Mouse (Mus musculus): Measurements from ENCODE around the gene Etfdh. TPM values are rescaled to one million over a fixed set of nuclear protein-coding genes. Genes with fewer than 3 reads are reported as not detected.

The Etfdh gene
- polyA plus RNA-seq, 1 experiment from 2014 or later: 53.3 TPM

DNA sequence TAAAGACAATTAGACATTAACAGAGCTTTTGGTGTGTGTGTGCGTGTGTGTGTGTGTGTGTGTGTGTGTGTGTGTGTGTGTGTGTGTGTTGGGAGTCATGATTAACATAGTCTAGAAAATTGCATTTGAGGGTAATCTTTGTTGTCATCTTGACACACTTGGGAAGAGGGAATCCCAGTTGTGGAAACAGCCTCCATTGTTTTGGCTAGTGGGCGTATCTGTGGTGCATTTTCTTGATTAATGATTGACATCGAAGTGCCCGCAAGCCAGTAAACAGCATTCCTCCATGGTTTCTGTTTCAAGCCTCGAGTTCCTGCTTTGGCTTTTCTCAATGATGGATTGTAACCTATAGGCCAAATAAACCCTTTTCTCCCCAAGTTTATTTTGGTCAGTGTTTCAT is 27.4 kb upstream of the Etfdh start:
- WGBS: 32% methylated on average over 5 of the region's 5 CpGs
- ATAC-seq (no peak), DNase-seq (ENCODE audit: low spot score) (no peak)
- H3K4me2 ChIP-seq (replicated peaks; ENCODE audit: low read depth, low read length): no peak overlapping the region
- no peaks in the 10 kb centered on the region for H3K9me3 ChIP-seq (ENCODE audit: low read length)
- H3K36me3 ChIP-seq (ENCODE audit: insufficient read depth, low read length): no peaks in the 10 kb centered on the region
- H3K27ac ChIP-seq (ENCODE audit: low read length): no peak overlapping the region
- H3K4me1 ChIP-seq (ENCODE audit: insufficient read depth, low read depth, low read length): no peaks in the 10 kb centered on the region
- no peaks in the 10 kb centered on the region for H3K27me3 ChIP-seq (replicated peaks; ENCODE audit: insufficient read depth, low read length)
- TF ChIP-seq CTCF (IDR thresholded peaks at IDR 0.05) (no peak), EP300 (IDR thresholded peaks at IDR 0.05) (no peak)
- no peak overlapping the region for H3K9ac ChIP-seq (replicated peaks; ENCODE audit: low read depth)
- no peak overlapping the region for H3K4me3 ChIP-seq (ENCODE audit: low read depth, low read length)

DNA sequence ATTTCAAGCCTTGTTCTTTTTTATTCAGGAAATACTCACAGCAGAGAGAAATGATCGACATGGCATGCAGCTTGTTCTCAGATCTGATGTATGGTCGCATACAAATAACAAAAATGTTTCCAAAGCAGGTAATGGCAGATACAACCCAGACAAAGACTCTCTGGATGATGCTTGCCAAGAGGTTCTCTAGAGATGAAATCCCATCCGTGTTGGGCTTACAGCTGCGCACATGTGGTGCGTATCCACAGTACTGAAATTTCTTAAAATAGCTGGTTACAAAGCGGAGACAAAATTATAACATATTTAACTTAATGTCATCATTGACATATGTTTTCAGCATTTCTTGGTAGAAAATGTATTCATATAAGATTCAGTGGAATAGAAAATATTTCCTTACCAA is 22.8 kb upstream of the Etfdh start:
- TF ChIP-seq EP300 (IDR thresholded peaks at IDR 0.05) (no peak), CTCF (IDR thresholded peaks at IDR 0.05) (no peak)
- no peak for ATAC-seq
- Histone ChIP-seq H3K4me2 (replicated peaks; ENCODE audit: low read depth, low read length) (no peak overlapping the region), H3K36me3 (ENCODE audit: insufficient read depth, low read length) (no peaks in the 10 kb centered on the region), H3K27ac (ENCODE audit: low read length) (no peak overlapping the region), H3K27me3 (replicated peaks; ENCODE audit: insufficient read depth, low read length) (no peaks in the 10 kb centered on the region), H3K9me3 (ENCODE audit: low read length) (no peaks in the 10 kb centered on the region), H3K4me1 (ENCODE audit: insufficient read depth, low read depth, low read length) (no peaks in the 10 kb centered on the region), H3K9ac (replicated peaks; ENCODE audit: low read depth) (no peak overlapping the region), H3K4me3 (ENCODE audit: low read depth, low read length) (no peak overlapping the region)
- WGBS: 85% methylated on average over 6 of the region's 6 CpGs
- DNase-seq (ENCODE audit: low spot score): no peak

DNA sequence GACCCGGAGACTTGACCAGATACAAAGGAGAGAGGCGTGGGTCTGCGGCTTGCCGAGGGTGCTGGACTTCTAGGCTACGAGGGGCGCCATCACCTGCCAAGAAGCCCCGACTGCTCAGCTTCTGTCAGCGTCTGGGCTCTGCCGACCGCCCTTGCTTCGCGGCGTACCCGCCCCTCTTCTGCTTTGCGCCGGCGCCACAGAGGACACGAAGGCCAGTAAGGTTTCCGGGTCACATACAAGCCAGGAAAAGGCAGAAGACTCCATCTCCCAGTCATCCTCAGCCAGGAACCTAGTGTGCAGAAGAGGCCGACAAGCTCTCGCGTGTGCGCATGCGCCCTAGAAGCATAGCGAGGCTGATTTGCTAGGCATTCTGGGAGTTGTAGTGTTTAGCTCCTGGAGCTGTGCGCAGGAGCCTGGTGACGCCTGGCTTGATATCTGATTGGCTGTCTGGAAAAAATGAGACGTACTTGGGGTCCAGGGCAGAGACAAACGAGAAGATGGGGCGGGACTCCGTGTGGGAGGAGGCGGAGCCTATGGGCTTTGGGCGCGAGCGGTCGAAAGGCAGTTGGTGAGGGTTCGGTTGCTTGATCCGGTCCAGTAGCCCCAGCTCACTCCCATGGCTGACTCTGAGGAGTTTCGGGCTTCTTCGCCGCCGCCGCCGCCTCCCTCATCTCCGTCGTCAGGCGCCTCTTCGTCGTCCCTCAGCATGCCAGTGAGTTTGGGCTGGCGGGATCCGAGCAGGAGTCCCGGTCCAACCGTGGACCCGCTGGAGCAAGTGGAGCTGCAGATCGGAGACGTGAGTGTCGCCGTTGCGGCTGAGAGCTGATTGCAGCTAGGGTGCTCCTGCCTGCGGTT is 512 bp downstream of the Etfdh start, which contains the start of gene 4930579G24Rik:
TSS of gene 4930579G24Rik (plus strand) at position 519 of the 855 bp plus-strand sequence.
- 0 out of 2 replicates have a peak, but pooled peaks cover 4% of the 10 kb centered on the region for H3K36me3 ChIP-seq (ENCODE audit: insufficient read depth, low read length)
- TF ChIP-seq CTCF (IDR thresholded peaks at IDR 0.05): no peak; the same call in 1 of the 2 replicates
- TF ChIP-seq EP300 (IDR thresholded peaks at IDR 0.05): no peak
- peak within 1 kb of the TSS; percentile 62 for H3K9ac ChIP-seq (replicated peaks; ENCODE audit: low read depth)
- ATAC-seq (peak; percentile 98), DNase-seq (ENCODE audit: low spot score) (peak; percentile 100)
- peak within 1 kb of the TSS; percentile 82 for H3K4me2 ChIP-seq (replicated peaks; ENCODE audit: low read depth, low read length)
- H3K27me3 ChIP-seq (replicated peaks; ENCODE audit: insufficient read depth, low read length): no peaks in the 10 kb centered on the region
- WGBS: under 1% methylated on average over 51 of the region's 60 CpGs
- peak within 1 kb of the TSS; percentile 81 for H3K27ac ChIP-seq (ENCODE audit: low read length)
- H3K9me3 ChIP-seq (ENCODE audit: low read length): no peaks in the 10 kb centered on the region
- H3K4me1 ChIP-seq (ENCODE audit: insufficient read depth, low read depth, low read length): peaks cover 4% of the 10 kb centered on the region; the same call in 1 of the 2 replicates
- H3K4me3 ChIP-seq (ENCODE audit: low read depth, low read length): peak within 1 kb of the TSS; percentile 76

DNA sequence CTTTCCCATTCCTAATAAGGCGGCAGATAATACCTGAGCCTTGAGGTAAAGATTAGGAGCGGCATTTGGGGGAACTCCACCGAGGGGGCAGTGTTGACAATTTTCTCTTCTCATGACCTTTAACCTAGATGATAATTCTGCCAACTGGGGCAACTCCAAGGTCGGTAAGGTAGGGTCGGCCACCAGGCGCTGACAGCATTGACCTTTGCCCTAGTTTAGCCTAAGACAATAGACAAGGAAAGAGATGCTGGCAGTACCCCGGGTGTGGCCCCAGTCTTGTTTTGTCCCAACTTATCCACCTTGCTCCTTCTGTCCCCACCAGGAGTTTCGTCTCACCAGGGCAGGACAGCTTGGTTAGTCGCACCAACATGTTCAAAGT is 1.1 kb downstream of the Etfdh start:
- H3K27ac ChIP-seq (ENCODE audit: low read length): peak overlapping the region; percentile 77
- peaks cover 4% of the 10 kb centered on the region; the same call in 1 of the 2 replicates for H3K4me1 ChIP-seq (ENCODE audit: insufficient read depth, low read depth, low read length)
- H3K27me3 ChIP-seq (replicated peaks; ENCODE audit: insufficient read depth, low read length): no peaks in the 10 kb centered on the region
- H3K9me3 ChIP-seq (ENCODE audit: low read length): no peaks in the 10 kb centered on the region
- H3K9ac ChIP-seq (replicated peaks; ENCODE audit: low read depth): peak overlapping the region; percentile 62
- ATAC-seq (peak; percentile 3), DNase-seq (ENCODE audit: low spot score) (no peak)
- H3K4me2 ChIP-seq (replicated peaks; ENCODE audit: low read depth, low read length): peak overlapping the region; percentile 80
- under 1% methylated on average over 9 of the region's 9 CpGs for WGBS
- peak overlapping the region; percentile 76 for H3K4me3 ChIP-seq (ENCODE audit: low read depth, low read length)
- H3K36me3 ChIP-seq (ENCODE audit: insufficient read depth, low read length): 0 out of 2 replicates have a peak, but pooled peaks cover 4% of the 10 kb centered on the region
- TF ChIP-seq EP300 (IDR thresholded peaks at IDR 0.05): 0 out of 2 replicates have a peak, but pooled peaks have one; percentile 11
- TF ChIP-seq CTCF (IDR thresholded peaks at IDR 0.05): no peak

DNA sequence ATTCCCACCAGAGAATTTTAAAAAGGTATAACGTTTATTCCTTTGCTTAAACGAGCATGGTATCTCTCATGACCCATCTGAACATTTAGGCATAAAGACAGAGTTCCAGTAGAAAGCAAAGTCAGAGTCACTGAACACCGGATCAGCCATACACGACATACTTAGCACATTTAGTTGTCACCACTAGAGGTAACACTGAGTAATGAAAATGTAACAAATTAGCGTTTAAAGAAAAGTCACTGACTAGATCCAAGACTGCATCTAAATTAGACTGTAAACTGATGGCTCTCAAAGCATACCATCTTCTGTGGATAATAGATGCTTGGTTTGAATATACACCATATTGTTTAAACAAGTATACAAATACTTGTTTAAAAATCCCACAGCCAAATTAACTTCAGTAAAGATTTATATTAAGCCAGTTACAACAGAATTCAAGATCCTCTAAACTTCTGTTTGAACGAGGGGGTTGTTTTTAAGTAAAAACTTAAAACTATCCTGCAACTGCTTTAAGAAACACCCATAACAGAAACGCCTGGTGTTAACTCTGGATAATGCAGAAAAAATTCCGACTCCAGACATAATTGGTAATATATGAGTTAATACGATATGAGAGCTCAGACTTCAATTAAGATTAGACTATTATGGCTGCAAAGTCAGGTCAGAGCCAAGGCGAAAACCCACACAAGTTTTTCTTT is 1.7 kb downstream of the Etfdh start:
- ATAC-seq: no peak
- no peaks in the 10 kb centered on the region for H3K27me3 ChIP-seq (replicated peaks; ENCODE audit: insufficient read depth, low read length)
- H3K4me2 ChIP-seq (replicated peaks; ENCODE audit: low read depth, low read length): peak overlapping the region; percentile 80
- no peak overlapping the region; the same call in 1 of the 2 replicates for H3K27ac ChIP-seq (ENCODE audit: low read length)
- H3K9me3 ChIP-seq (ENCODE audit: low read length): no peaks in the 10 kb centered on the region
- 0 out of 2 replicates have a peak, but pooled peaks cover 4% of the 10 kb centered on the region for H3K36me3 ChIP-seq (ENCODE audit: insufficient read depth, low read length)
- 0 out of 2 replicates have a peak overlapping the region, but pooled peaks have one; percentile 62 for H3K9ac ChIP-seq (replicated peaks; ENCODE audit: low read depth)
- peak; percentile 12 for DNase-seq (ENCODE audit: low spot score)
- H3K4me3 ChIP-seq (ENCODE audit: low read depth, low read length): peak overlapping the region; percentile 76
- WGBS: 16% methylated on average over 10 of the region's 10 CpGs
- no peak for TF ChIP-seq EP300 (IDR thresholded peaks at IDR 0.05)
- peak; percentile 49 for TF ChIP-seq CTCF (IDR thresholded peaks at IDR 0.05)
- peaks cover 4% of the 10 kb centered on the region; the same call in 1 of the 2 replicates for H3K4me1 ChIP-seq (ENCODE audit: insufficient read depth, low read depth, low read length)

DNA sequence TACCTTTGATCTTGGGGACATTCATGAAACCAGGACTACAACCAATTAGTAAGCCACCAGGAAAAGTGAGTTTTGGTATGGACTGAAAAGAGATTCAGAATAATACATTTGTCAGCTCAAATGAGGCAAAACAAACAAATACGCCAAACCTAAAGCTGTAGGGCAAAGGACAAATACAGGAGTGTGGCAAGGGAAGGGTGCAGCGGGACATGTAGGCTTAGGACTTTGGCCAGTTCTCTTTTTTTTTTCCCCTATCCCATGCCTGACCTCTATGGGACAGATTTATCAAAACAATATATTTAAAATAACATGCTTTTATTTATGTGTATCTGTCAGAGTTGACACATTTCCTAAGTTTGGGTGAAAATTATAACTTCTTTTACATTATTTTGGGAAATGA is 19.4 kb downstream of the Etfdh start:
- Histone ChIP-seq H3K4me1 (ENCODE audit: insufficient read depth, low read depth, low read length) (no peaks in the 10 kb centered on the region), H3K9ac (replicated peaks; ENCODE audit: low read depth) (no peak overlapping the region), H3K27ac (ENCODE audit: low read length) (no peak overlapping the region), H3K4me2 (replicated peaks; ENCODE audit: low read depth, low read length) (no peak overlapping the region), H3K9me3 (ENCODE audit: low read length) (no peaks in the 10 kb centered on the region), H3K4me3 (ENCODE audit: low read depth, low read length) (no peak overlapping the region), H3K27me3 (replicated peaks; ENCODE audit: insufficient read depth, low read length) (no peaks in the 10 kb centered on the region), H3K36me3 (ENCODE audit: insufficient read depth, low read length) (peaks cover 21% of the 10 kb centered on the region)
- TF ChIP-seq CTCF (IDR thresholded peaks at IDR 0.05): no peak
- TF ChIP-seq EP300 (IDR thresholded peaks at IDR 0.05): no peak
- no peak for ATAC-seq
- 92% methylated on average over 2 of the region's 2 CpGs for WGBS
- no peak for DNase-seq (ENCODE audit: low spot score)

All from lung, postnatal 0 days (tissue).